Mouse (Mus musculus) layer of hippocampus, adult 8-10 months (tissue): ENCODE measurements around the gene Sipa1. TPM values are rescaled to one million over a fixed set of nuclear protein-coding genes. Genes with fewer than 3 reads are reported as not detected.
A peak's percentile ranks its signal among the peaks of the same experiment; 100 is the strongest.

Experiments used
- DNase-seq, 2 experiments: peaks; one replicate each; pipeline ENCODE4 v3.0.0; 2022; ENCODE audit warnings: low spot score in 2 of 2
- total RNA-seq, 4 experiments: library from RNA; stranded (reverse); gene quantifications; 2 replicates each; pipeline ENCODE4 v1.2.4; 2022

The Sipa1 gene
- 10 to 100 TPM; 16.2 to 20.4 (median 19.4) TPM for total RNA-seq

DNA sequence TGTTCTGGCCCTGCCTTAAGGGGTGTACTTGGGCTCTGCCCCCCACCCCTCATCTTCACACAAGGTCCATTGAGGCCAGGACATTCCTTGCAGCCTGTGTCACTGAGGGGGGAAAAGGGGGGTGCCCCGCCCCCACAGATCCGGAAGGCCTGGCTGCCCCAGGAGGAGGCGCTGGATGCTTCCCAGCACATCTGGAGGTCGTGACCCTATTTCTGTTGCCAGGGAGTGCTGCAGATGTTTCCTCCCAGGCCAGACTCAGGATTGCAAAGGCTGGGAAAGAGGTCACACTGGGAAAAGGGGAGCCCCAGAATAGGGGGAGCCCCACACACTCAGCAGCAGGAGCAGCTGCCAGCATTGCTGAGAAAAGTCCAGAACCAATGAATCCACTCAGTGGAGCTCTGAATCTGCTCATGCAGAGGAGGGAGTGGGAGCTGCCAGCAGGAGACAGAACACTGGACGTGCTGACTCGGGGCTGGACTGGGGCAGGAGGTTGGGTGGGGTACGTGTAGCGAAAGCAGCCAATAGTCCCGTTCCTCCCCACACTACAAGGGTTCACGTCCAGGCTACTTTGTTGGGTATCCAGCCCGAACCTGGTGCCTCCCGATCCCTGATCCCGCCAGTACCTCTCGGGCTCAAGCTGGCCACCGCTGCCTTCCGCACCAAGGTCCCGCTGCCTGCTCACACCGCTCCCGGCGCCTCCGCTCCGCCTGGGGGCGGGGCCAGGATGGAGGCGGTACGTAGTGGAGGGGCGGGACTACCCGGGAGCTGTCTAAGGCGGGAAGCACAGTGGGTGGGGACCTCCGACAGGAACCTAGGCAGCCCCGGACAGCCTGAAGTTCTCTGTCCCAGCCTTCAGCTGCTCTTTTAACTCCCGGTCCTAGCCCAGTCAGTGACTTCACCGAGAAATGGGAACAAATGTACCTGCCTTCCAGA, at the start of gene Sipa1:
Gene Sipa1 (minus strand): TSS at position 727 of the 933 bp plus-strand sequence.
- peak; percentile 49 to 53 for DNase-seq

DNA sequence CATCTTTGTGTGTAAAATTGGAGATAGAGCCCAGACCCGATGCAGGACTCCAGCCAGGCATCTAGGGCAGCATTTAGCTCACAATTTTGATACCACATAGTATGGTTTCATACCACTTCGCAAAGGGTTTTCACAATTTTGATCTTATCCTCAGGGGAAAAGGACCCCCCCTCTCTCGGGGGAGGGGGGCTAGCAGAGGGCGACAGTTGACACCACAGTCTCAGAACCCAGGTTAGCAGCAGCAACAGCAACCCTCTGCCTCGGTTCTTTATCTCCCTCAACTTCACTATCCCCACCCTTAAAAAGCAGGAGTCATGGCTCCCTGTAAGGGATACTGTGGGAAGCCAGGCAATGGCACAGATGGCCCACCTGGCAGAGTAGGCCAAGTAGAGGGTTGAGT, 49.7 kb upstream of the Sipa1 start:
- DNase-seq: no peak

DNA sequence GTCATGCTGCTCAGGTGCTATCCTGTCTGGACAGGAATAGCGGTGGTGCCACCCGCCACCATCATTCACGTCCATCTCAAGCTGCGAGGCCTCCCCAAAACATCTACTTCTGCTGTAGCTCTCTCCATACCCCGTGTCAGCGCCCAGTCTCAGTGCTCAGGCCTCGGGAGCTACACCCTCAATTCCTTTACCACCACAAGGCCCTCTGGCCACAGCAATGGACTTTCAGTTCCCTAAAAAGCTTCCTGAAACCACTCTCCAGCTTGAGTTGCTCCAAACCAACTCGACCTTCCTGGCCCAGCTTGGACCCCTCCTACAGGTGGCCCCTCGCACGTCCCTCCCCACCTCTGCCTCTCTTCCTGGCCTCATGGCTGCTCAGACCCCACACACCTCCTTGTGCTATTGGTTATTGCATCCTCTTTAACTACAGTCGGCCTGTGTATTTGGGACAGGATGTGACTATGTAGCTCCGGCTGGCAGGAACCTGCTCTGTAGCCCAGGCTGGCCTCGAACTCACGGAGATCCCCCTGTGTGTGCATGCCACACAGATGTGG, 48.5 kb upstream of the Sipa1 start:
- DNase-seq: no peak

- DNase-seq: peak in 1 of 2 experiments; percentile 80
Observed at GRCm38 (mm10) chr19:5711218-5711617, 47.7 kb upstream of the Sipa1 start.

- no peak for DNase-seq
Observed at GRCm38 (mm10) chr19:5710581-5710980, 47.1 kb upstream of the Sipa1 start.

DNA sequence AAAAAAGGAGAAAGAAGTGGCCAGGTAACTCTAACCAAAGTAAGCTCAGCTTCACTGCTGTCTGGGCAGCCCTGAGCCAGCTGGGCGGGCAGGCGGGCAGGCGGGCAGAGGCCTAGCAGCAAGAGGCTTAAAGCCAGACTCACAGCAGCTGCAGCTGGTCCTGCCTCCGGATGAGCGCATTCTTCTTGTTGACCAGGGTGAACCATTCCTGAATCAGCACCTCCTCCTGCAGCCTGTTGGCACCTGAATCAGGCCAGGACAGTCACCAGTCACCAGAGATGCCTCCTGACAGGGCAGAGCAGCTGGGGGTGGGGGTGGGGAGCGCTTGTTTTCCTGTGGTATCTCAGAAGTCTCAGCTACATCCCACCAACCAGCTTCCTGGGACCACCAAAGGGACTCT, 46.6 kb upstream of the Sipa1 start:
- DNase-seq: no peak

DNA sequence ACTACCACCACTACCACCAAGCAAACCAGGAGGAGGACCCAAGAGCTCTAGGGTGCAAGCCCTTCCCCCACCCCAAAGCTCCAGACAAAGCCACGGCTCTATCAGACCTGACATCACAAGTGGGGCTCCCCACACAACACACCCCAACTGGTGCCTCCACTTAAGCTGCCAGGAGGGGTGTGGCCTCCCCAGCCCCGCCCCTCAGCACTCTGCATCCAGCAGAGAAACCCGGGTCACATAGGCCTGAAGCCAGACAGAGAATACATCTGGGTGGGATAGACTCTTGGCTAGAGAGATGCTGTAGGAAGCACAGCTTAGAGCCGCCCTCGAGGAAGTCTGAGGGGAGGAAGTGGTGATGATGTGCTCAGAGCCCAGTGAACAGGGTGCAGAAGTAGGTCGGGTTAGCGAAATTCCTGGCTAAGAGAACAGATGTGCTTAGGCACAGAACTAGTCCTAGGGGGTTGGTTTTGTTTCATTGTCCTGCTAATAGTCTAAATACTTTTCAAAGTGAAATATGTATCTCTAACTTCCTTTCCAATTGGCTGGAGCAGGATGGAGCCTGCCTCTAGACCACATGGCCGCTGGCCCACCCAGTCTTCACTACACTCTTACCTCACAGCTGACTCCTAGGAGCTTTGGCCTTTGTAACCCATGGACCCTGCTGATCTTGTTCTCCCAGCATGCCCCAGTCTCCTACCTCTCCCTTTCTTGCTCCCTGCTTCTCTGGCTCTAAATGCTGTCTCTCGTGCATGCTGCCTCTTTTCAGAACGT, 41.5 kb upstream of the Sipa1 start:
- DNase-seq: no peak

GRCm38 (mm10) chr19:5704163-5704800, 40.8 kb upstream of the Sipa1 start, which contains the start of gene Kcnk7:
Gene Kcnk7, plus strand, starts transcription at chr19:5704367.
- no peak for DNase-seq

DNA sequence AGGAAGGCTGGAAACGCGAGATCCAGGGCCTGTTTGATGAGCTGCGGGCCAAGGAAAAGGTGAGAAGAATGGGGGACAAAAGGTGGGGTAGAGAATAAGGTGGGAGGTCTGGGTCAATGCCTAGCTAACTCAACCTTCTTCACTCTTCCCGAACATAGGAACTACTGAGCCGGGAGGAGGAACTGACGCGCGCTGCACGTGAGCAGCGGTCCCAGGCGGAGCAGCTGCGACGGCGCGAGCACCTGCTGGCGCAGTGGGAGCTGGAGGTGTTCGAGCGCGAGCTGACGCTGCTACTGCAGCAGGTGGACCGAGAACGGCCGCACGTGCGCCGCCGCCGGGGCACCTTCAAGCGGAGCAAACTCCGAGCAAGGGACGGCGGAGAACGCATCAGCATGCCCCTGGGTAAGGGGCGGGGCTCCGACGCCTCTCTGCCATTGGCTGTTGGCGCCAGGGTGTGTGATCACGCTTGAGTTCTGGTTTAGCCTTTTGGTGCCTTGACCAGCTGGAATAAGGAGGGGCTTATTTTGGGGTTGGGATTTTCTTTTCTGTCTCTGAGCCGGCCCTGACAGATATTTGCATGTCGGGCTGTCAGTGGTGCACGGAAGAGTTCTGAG, 32.4 kb upstream of the Sipa1 start:
- no peak for DNase-seq

GRCm38 (mm10) chr19:5693801-5694200, 30.3 kb upstream of the Sipa1 start:
- no peak for DNase-seq

DNA sequence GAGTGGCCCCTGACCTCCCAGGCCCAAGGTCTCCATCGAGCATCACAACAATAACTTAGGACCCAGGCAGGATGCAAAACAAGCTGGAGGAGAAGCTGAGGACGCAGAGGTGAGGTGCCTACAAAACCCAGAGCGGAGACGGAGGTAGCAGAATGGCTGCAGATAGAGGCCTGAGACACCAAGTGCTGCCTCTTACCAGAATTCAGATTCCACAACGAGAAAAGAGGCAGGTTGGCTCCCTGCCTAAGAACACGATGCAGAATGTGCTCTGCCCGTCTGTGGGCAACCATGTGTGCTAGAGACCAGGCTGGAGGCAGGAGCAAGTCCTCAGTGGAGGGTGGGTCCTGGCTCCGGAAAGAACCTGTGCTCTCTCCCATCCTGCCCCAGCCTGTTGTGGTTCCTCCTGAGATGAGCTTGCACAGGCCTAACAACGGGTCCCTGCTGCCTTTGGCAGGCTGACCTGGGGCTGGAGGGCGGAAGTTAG, 29.4 kb upstream of the Sipa1 start:
- DNase-seq: peak in 1 of 2 experiments; percentile 30

DNA sequence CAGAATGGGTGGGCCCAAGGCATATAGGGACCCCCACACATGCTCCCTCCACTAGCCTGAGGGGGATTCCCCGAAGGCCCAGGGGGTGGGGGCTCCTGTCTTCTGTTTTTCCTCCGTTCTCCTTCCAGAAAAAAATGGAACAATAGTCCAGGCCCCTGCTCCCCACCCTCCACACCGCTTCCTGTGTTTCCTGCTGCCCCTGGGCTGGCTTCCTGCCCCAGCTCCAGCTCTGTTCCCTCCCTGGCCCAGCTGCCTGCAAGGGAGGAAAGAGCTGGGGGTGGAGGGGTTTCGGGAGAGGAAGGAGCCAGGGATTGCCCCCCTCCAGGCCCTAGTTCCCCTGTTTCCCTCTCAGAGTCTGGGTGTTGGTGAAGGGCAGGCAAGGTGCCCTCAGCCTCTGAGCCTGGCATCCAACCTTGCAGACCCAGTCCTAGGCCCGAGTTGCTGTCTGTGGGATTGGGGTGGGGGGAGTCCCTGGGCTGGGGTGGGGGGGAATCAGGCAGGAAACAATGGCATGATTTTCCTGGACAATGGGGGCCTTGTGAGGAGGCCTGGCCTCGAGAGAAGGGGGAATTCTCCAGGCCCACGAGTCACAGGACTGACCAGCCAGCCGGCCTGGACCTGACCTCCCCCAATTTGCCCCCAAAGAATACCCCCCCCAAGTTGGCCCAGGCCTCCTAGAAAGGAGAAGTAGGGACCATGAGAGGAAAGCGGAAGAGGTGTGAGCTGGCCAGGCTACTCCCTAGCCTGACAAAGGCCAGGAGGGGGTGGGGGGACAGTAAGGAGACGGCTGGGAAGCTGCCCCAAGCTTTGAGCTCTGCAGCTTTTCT, 28.8 kb upstream of the Sipa1 start:
- no peak for DNase-seq

DNA sequence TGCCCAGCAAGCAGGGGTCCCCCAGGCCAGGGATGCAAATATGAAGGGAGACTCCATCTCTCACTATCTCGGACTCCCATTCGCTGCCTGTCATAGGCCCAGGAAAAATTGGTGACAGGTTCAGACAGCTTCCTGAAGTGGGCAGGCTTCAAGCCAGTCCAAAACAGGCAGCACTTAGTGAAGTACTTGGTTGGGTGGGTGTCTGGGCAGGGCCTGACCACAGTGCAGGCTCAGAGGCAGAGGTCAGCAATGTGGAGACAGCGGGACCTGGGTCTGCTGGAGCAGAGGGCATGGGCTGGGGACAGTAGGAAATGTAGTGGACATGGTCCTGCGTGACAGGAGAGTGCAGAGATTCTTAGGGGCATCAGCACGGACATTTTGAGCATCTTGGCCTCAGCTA, 28.1 kb upstream of the Sipa1 start:
- DNase-seq: no peak

DNA sequence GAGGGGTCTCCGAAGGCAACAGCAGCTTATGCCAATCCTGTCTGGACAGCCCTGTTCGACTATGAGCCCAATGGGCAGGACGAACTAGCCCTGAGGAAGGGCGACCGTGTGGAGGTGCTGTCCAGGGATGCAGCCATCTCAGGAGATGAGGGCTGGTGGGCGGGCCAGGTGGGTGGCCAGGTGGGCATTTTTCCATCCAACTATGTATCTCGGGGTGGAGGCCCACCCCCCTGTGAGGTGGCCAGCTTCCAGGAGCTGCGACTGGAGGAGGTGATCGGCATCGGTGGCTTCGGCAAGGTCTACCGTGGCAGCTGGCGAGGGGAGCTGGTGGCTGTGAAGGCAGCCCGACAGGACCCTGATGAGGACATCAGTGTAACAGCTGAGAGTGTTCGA, 26.8 kb upstream of the Sipa1 start:
- no peak for DNase-seq

- DNase-seq: peak; percentile 67 to 69
Observed at GRCm38 (mm10) chr19:5689565-5690342, 26.2 kb upstream of the Sipa1 start.

DNA sequence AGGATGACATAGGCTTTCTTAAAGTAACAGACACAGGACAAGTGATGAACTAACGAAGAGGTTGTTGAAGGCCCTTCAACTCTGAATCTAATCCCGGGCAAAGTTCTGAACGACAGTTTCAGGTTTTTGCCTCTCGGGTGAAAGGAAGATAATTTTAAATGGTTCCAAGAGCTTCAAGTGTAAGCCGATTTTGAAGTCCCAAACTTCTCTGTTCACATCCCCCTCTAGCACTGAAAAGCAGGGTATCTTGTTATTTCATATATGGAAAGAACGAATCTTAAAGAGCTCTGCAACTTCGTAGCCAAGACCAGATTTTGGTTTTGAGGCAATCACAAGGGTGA, 25.6 kb upstream of the Sipa1 start:
- DNase-seq: no peak

- peak; percentile 98 to 99 for DNase-seq
Observed at GRCm38 (mm10) chr19:5688200-5689087, 24.9 kb upstream of the Sipa1 start, which contains the start of the genes Map3k11 and Pcnx3. Gene Map3k11, plus strand, starts transcription at chr19:5688742. Gene Pcnx3, minus strand, starts transcription at chr19:5688908.

DNA sequence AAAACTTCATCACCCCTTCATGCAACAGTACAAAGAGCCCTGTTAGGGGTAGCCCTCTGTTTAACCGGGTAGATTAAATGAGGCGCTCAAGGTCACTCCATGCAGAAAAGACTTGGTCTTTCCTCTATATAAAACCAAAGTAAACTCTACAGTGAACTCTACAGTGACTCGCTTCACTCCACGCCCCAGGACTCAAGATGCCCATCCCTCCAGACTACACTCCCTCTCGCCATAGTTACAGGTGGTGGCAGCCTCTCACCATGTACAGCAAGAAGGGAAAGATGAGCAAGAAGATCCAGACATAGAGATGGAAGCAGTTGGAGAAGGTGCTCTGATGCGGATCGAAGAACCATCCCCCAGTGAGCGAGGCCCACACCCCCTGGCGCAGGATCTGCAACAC, 24.2 kb upstream of the Sipa1 start:
- DNase-seq: no peak
